Mouse (Mus musculus): ENCODE data around the gene Slirp. TPM values are rescaled to one million over a fixed set of nuclear protein-coding genes. Genes with fewer than 3 reads are reported as not detected.

Gene Slirp
- total and polyA plus RNA-seq, 2 experiments = 15.6 to 29.7 TPM

Other genes with a start within 250 kb of the Slirp start
- gene Samd15, start 244.2 kb upstream of the Slirp start, total RNA-seq (2014; rRNA removed) = not detected in 2 replicates
- not detected in 2 replicates for gene Samd15, start 244.2 kb upstream of the Slirp start, polyA plus RNA-seq (2012; rRNA removed)
- 1.5 and 1.6 TPM in 2 replicates for gene Tmed8, start 243.4 kb upstream of the Slirp start, total RNA-seq (2014; rRNA removed)
- 0.71 and 0.77 TPM in 2 replicates for gene Tmed8, start 243.4 kb upstream of the Slirp start, polyA plus RNA-seq (2012; rRNA removed)
- gene Noxred1, start 205.2 kb upstream of the Slirp start, total RNA-seq (2014; rRNA removed) = 0.34 TPM in 1 of 2 replicates, not detected in the other
- gene Noxred1, start 205.2 kb upstream of the Slirp start, polyA plus RNA-seq (2012; rRNA removed) = 0.21 and 0.23 TPM in 2 replicates
- gene Vipas39, start 177.6 kb upstream of the Slirp start, total RNA-seq (2014; rRNA removed) = 17.4 and 17.5 TPM in 2 replicates
- 9.2 and 13.3 TPM in 2 replicates for gene Vipas39, start 177.6 kb upstream of the Slirp start, polyA plus RNA-seq (2012; rRNA removed)
- 88.0 and 92.9 TPM in 2 replicates for gene Ahsa1, start 177.4 kb upstream of the Slirp start, total RNA-seq (2014; rRNA removed)
- 67.4 and 76.9 TPM in 2 replicates for gene Ahsa1, start 177.4 kb upstream of the Slirp start, polyA plus RNA-seq (2012; rRNA removed)
- 0.18 and 0.27 TPM in 2 replicates for gene Ism2, start 144.2 kb upstream of the Slirp start, total RNA-seq (2014; rRNA removed)
- 0.28 and 0.60 TPM in 2 replicates for gene Ism2, start 144.2 kb upstream of the Slirp start, polyA plus RNA-seq (2012; rRNA removed)
- 13.8 and 14.4 TPM in 2 replicates for gene Sptlc2, start 55.5 kb upstream of the Slirp start, total RNA-seq (2014; rRNA removed)
- gene Sptlc2, start 55.5 kb upstream of the Slirp start, polyA plus RNA-seq (2012; rRNA removed) = 4.3 and 6.5 TPM in 2 replicates
- gene Alkbh1, start 121 bp downstream of the Slirp start, total RNA-seq (2014; rRNA removed) = 8.4 and 10.3 TPM in 2 replicates
- 4.9 and 11.1 TPM in 2 replicates for gene Alkbh1, start 121 bp downstream of the Slirp start, polyA plus RNA-seq (2012; rRNA removed)
- gene Snw1, start 28.4 kb downstream of the Slirp start, total RNA-seq (2014; rRNA removed) = 23.8 and 34.8 TPM in 2 replicates
- 3.8 and 4.3 TPM in 2 replicates for gene Snw1, start 28.4 kb downstream of the Slirp start, polyA plus RNA-seq (2012; rRNA removed)
- not detected in 2 replicates for gene Gm5788, start 50.8 kb downstream of the Slirp start, total RNA-seq (2014; rRNA removed)
- gene Gm5788, start 50.8 kb downstream of the Slirp start, polyA plus RNA-seq (2012; rRNA removed) = not detected in 2 replicates
- gene Gm8300, start 70.4 kb downstream of the Slirp start, total RNA-seq (2014; rRNA removed) = not detected in 2 replicates
- not detected in 2 replicates for gene Gm8300, start 70.4 kb downstream of the Slirp start, polyA plus RNA-seq (2012; rRNA removed)
- gene Oog1, start 158.8 kb downstream of the Slirp start, total RNA-seq (2014; rRNA removed) = not detected in 2 replicates
- gene Oog1, start 158.8 kb downstream of the Slirp start, polyA plus RNA-seq (2012; rRNA removed) = not detected in 2 replicates
- not detected in 2 replicates for gene Gm4027, start 175.0 kb downstream of the Slirp start, total RNA-seq (2014; rRNA removed)
- not detected in 2 replicates for gene Gm4027, start 175.0 kb downstream of the Slirp start, polyA plus RNA-seq (2012; rRNA removed)
- gene Gm16381, start 200.7 kb downstream of the Slirp start, total RNA-seq (2014; rRNA removed) = not detected in 2 replicates
- gene Gm16381, start 200.7 kb downstream of the Slirp start, polyA plus RNA-seq (2012; rRNA removed) = not detected in 2 replicates

Measured in liver, adult 2 months (tissue).